ENCODE assay signal across 7 mouse cellular contexts in genomic region chr15:102287395-102287794, GRCm38 (mm10). TPM values are rescaled to one million over a fixed set of nuclear protein-coding genes. Genes with fewer than 3 reads are reported as not detected.
DNase-seq lines count a peak whose midpoint lies in the region; ATAC-seq lines count a peak whose summit lies in the region.

No protein-coding gene starts in this region.

- peak; percentile 65 for ATAC-seq in granulocyte monocyte progenitor cell, adult 5-6 weeks (replicated peaks; ENCODE audit: poor library complexity, severe bottlenecking)

- DNase-seq in kidney, postnatal 10 days: peak; percentile 67
- DNase-seq in kidney, adult 18-20 months: no peak
- DNase-seq in CD4-positive, CD25-positive, alpha-beta regulatory T cell, adult 2 months (ENCODE audit: low read depth, low spot score): peak; percentile 84
- peak; percentile 79 for DNase-seq in MN1 (ENCODE audit: low spot score)
- DNase-seq in natural killer cell, adult 2 months (ENCODE audit: low spot score in 2 of 2): peak; percentile 36 to 54
- no peak for DNase-seq in ovary, postnatal 36 days (ENCODE audit: low spot score)

RNA-seq across cellular contexts. Expression of gene Mfsd5, which starts 8.1 kb away (rescaled TPM):
- total RNA-seq in granulocyte monocyte progenitor cell, adult 5-6 weeks (2014; fragmentation: Nextera tagmentation): 20.0 and 39.8 TPM in 2 replicates
- total RNA-seq in granulocyte monocyte progenitor cell, adult 5-6 weeks (2017): 16.1 and 29.4 TPM in 2 replicates

RNA-seq across cellular contexts. Expression of gene Espl1, which starts 8.7 kb away (rescaled TPM):
- 20.8 and 21.7 TPM in 2 replicates for total RNA-seq in granulocyte monocyte progenitor cell, adult 5-6 weeks (2014; fragmentation: Nextera tagmentation)
- total RNA-seq in granulocyte monocyte progenitor cell, adult 5-6 weeks (2017): 30.4 and 50.0 TPM in 2 replicates

RNA-seq across cellular contexts. Expression of gene Gm9918, which starts 17.0 kb away (rescaled TPM):
- total RNA-seq in granulocyte monocyte progenitor cell, adult 5-6 weeks (2014; fragmentation: Nextera tagmentation): not detected in 2 replicates
- not detected in 2 replicates for total RNA-seq in granulocyte monocyte progenitor cell, adult 5-6 weeks (2017)

RNA-seq across cellular contexts. Expression of gene Rarg, which starts 30.1 kb away (rescaled TPM):
- 7.5 and 11.5 TPM in 2 replicates for total RNA-seq in granulocyte monocyte progenitor cell, adult 5-6 weeks (2014; fragmentation: Nextera tagmentation)
- 2.0 and 3.4 TPM in 2 replicates for total RNA-seq in granulocyte monocyte progenitor cell, adult 5-6 weeks (2017)

RNA-seq across cellular contexts. Expression of gene Pfdn5, which starts 38.5 kb away (rescaled TPM):
- 299 and 314 TPM in 2 replicates for total RNA-seq in granulocyte monocyte progenitor cell, adult 5-6 weeks (2014; fragmentation: Nextera tagmentation)
- total RNA-seq in granulocyte monocyte progenitor cell, adult 5-6 weeks (2017): 366 and 404 TPM in 2 replicates

Comparison
In these comparisons a context has a peak if more than half of its experiments do, and no peak if none do; other contexts are left out.
1. DNase-seq: peak in kidney, postnatal 10 days (single experiment), CD4-positive, CD25-positive, alpha-beta regulatory T cell, adult 2 months (single experiment), MN1 (single experiment) and natural killer cell, adult 2 months (2 of 2); none in kidney, adult 18-20 months (single experiment) and ovary, postnatal 36 days (single experiment).